Mouse (Mus musculus) neural tube, embryonic 11.5 days (tissue): Measurements from ENCODE around the gene Rbms3. TPM values are rescaled to one million over a fixed set of nuclear protein-coding genes. Genes with fewer than 3 reads are reported as not detected.
A peak's percentile ranks its signal among the peaks of the same experiment; 100 is the strongest.

Experiments
- ATAC-seq: fragments of 200-750 bp; cut with Nextera tagmentation; 2 replicates; pipeline ENCODE4 v1.8.0; 2017; ENCODE audit warnings: moderate number of reproducible peaks, mild to moderate bottlenecking, moderate TSS enrichment, moderate library complexity; ENCODE audit not compliant: insufficient read depth, low FRiP score, low TSS enrichment
- DNase-seq: peaks from one replicate; pipeline ENCODE4 v3.0.0-alpha.2; 2015; ENCODE audit warnings: low spot score
- H3K27ac ChIP-seq: fragments of 300-500 bp; sonication (generic); 2 replicates; pipeline ENCODE4 v1.5.1; 2014; ENCODE audit warnings: low read depth, mild to moderate bottlenecking, low read length
- H3K27me3 ChIP-seq: fragments of 300-500 bp; sonication (generic); 2 replicates; pipeline ENCODE4 v1.6.1; 2014; ENCODE audit warnings: mild to moderate bottlenecking, low read length, mixed read lengths; ENCODE audit not compliant: control insufficient read depth, insufficient read depth
- H3K36me3 ChIP-seq: fragments of 300-500 bp; sonication (generic); 2 replicates; pipeline ENCODE4 v1.6.1; 2014; ENCODE audit warnings: mild to moderate bottlenecking, low read length, moderate library complexity, mixed read lengths; ENCODE audit not compliant: control insufficient read depth, insufficient read depth
- H3K4me1 ChIP-seq: fragments of 300-500 bp; sonication (generic); 2 replicates; pipeline ENCODE4 v1.6.1; 2014; ENCODE audit warnings: low read length, mixed read lengths; ENCODE audit not compliant: control insufficient read depth, insufficient read depth
- H3K4me2 ChIP-seq: fragments of 300-500 bp; sonication (generic); 2 replicates; pipeline ENCODE4 v1.6.1; 2014; ENCODE audit warnings: low read depth, mild to moderate bottlenecking, moderate library complexity
- H3K4me3 ChIP-seq: fragments of 300-500 bp; sonication (generic); 2 replicates; pipeline ENCODE4 v1.5.1; 2014; ENCODE audit warnings: low read depth, low read length
- H3K9ac ChIP-seq: fragments of 300-500 bp; sonication (generic); 2 replicates; pipeline ENCODE4 v1.6.1; 2014; ENCODE audit warnings: mild to moderate bottlenecking, low read length
- H3K9me3 ChIP-seq: fragments of 300-500 bp; sonication (generic); 2 replicates; pipeline ENCODE4 v1.6.1; 2016; ENCODE audit warnings: low read length; ENCODE audit not compliant: control insufficient read depth
- WGBS: fragments of 180-500 bp; shearing (Covaris S2); extraction: QIAGEN DNeasy Blood & Tissue Kit; methylation state at CpG from one replicate; pipeline ENCODE4 v1.1.7; 2014; 5-methylcytosine and 5-hydroxymethylcytosine counted together
- polyA plus RNA-seq: library from polyadenylated mRNA; unstranded; fragments of >200 nt; fragmentation: Nextera tagmentation; extraction: Ambion mirVana; gene quantifications from 2 replicates; pipeline ENCODE4 v1.2.1, GENCODE M21; 2014

Gene Rbms3
- polyA plus RNA-seq, 1 experiment from 2014 or later = 60.1 TPM

GRCm38 (mm10) chr9:117558562-117558961, 71.2 kb downstream of the Rbms3 start:
- H3K27ac ChIP-seq = no peak overlapping the region
- H3K27me3 ChIP-seq = no peaks in the 10 kb centered on the region
- no peaks in the 10 kb centered on the region for H3K9me3 ChIP-seq
- DNase-seq = no peak
- no peak overlapping the region for H3K4me3 ChIP-seq
- no peaks in the 10 kb centered on the region for H3K4me1 ChIP-seq
- WGBS = 85% methylated on average over 5 of the region's 5 CpGs
- no peaks in the 10 kb centered on the region for H3K36me3 ChIP-seq
- ATAC-seq = no peak
- no peak overlapping the region for H3K9ac ChIP-seq
- H3K4me2 ChIP-seq = no peak overlapping the region

GRCm38 (mm10) chr9:117554356-117554755, 75.4 kb downstream of the Rbms3 start:
- no peak for ATAC-seq
- Histone ChIP-seq H3K9me3 (no peaks in the 10 kb centered on the region), H3K4me2 (no peak overlapping the region), H3K4me3 (no peak overlapping the region), H3K9ac (no peak overlapping the region), H3K4me1 (no peaks in the 10 kb centered on the region), H3K27ac (no peak overlapping the region), H3K36me3 (no peaks in the 10 kb centered on the region), H3K27me3 (no peaks in the 10 kb centered on the region)
- no peak for DNase-seq

- DNase-seq (no peak), ATAC-seq (no peak)
- no peaks in the 10 kb centered on the region for H3K4me1 ChIP-seq
- H3K36me3 ChIP-seq = no peaks in the 10 kb centered on the region
- H3K9ac ChIP-seq = no peak overlapping the region
- H3K27me3 ChIP-seq = no peaks in the 10 kb centered on the region
- H3K4me3 ChIP-seq = no peak overlapping the region
- no peaks in the 10 kb centered on the region for H3K9me3 ChIP-seq
- WGBS = 84% methylated on average over 2 of the region's 2 CpGs
- H3K27ac ChIP-seq = no peak overlapping the region
- no peak overlapping the region for H3K4me2 ChIP-seq
Measured at GRCm38 (mm10) chr9:117529281-117529680, 100.4 kb downstream of the Rbms3 start.

- H3K27ac ChIP-seq = no peak overlapping the region
- H3K36me3 ChIP-seq = no peaks in the 10 kb centered on the region
- no peak overlapping the region for H3K4me2 ChIP-seq
- no peaks in the 10 kb centered on the region for H3K9me3 ChIP-seq
- DNase-seq (no peak), ATAC-seq (no peak)
- WGBS = 63% methylated on average over 11 of the region's 11 CpGs
- no peaks in the 10 kb centered on the region for H3K4me1 ChIP-seq
- no peak overlapping the region for H3K9ac ChIP-seq
- no peak overlapping the region for H3K4me3 ChIP-seq
- no peaks in the 10 kb centered on the region for H3K27me3 ChIP-seq
Measured at GRCm38 (mm10) chr9:117508941-117509340, 120.8 kb downstream of the Rbms3 start.

- H3K9me3 ChIP-seq = no peaks in the 10 kb centered on the region
- no peaks in the 10 kb centered on the region for H3K27me3 ChIP-seq
- H3K4me1 ChIP-seq = no peaks in the 10 kb centered on the region
- DNase-seq (no peak), ATAC-seq (no peak)
- H3K27ac ChIP-seq = no peak overlapping the region
- H3K4me3 ChIP-seq = no peak overlapping the region
- no peak overlapping the region for H3K4me2 ChIP-seq
- H3K9ac ChIP-seq = no peak overlapping the region
- WGBS = 80% methylated on average over 2 of the region's 2 CpGs
- H3K36me3 ChIP-seq = no peaks in the 10 kb centered on the region
Measured at GRCm38 (mm10) chr9:117491866-117492265, 137.8 kb downstream of the Rbms3 start.

GRCm38 (mm10) chr9:117484396-117484795, 145.3 kb downstream of the Rbms3 start:
- Histone ChIP-seq H3K4me3 (no peak overlapping the region), H3K27me3 (no peaks in the 10 kb centered on the region), H3K9ac (no peak overlapping the region), H3K4me1 (no peaks in the 10 kb centered on the region), H3K4me2 (no peak overlapping the region), H3K36me3 (no peaks in the 10 kb centered on the region), H3K27ac (no peak overlapping the region), H3K9me3 (no peaks in the 10 kb centered on the region)
- DNase-seq = no peak
- no peak for ATAC-seq
- 88% methylated on average over 5 of the region's 5 CpGs for WGBS

GRCm38 (mm10) chr9:117476753-117477152, 153.0 kb downstream of the Rbms3 start:
- Histone ChIP-seq H3K36me3 (no peaks in the 10 kb centered on the region), H3K9ac (no peak overlapping the region), H3K4me3 (no peak overlapping the region), H3K27me3 (no peaks in the 10 kb centered on the region), H3K4me1 (no peaks in the 10 kb centered on the region), H3K4me2 (no peak overlapping the region), H3K27ac (no peak overlapping the region), H3K9me3 (no peaks in the 10 kb centered on the region)
- DNase-seq = no peak
- ATAC-seq = no peak
- 88% methylated on average over 13 of the region's 13 CpGs for WGBS

- no peak overlapping the region for H3K4me2 ChIP-seq
- H3K36me3 ChIP-seq = no peaks in the 10 kb centered on the region
- no peak overlapping the region for H3K27ac ChIP-seq
- ATAC-seq (no peak), DNase-seq (no peak)
- H3K4me3 ChIP-seq = no peak overlapping the region
- H3K27me3 ChIP-seq = no peaks in the 10 kb centered on the region
- no peaks in the 10 kb centered on the region for H3K9me3 ChIP-seq
- H3K4me1 ChIP-seq = no peaks in the 10 kb centered on the region
- H3K9ac ChIP-seq = no peak overlapping the region
- 86% methylated on average over 10 of the region's 10 CpGs for WGBS
Measured at GRCm38 (mm10) chr9:117452816-117453215, 176.9 kb downstream of the Rbms3 start.

GRCm38 (mm10) chr9:117442611-117443010, 187.1 kb downstream of the Rbms3 start:
- Histone ChIP-seq H3K4me1 (no peaks in the 10 kb centered on the region), H3K4me2 (no peak overlapping the region), H3K27me3 (no peaks in the 10 kb centered on the region), H3K4me3 (no peak overlapping the region), H3K27ac (no peak overlapping the region), H3K36me3 (no peaks in the 10 kb centered on the region), H3K9ac (no peak overlapping the region), H3K9me3 (no peaks in the 10 kb centered on the region)
- WGBS = 79% methylated on average over 7 of the region's 7 CpGs
- DNase-seq = peak; percentile 34
- ATAC-seq = no peak
